Mouse (Mus musculus): ENCODE data around the gene Trim61. TPM values are rescaled to one million over a fixed set of nuclear protein-coding genes. Genes with fewer than 3 reads are reported as not detected.

The Trim61 gene
- not detected in 2 replicates for polyA plus RNA-seq (2012)

DNA sequence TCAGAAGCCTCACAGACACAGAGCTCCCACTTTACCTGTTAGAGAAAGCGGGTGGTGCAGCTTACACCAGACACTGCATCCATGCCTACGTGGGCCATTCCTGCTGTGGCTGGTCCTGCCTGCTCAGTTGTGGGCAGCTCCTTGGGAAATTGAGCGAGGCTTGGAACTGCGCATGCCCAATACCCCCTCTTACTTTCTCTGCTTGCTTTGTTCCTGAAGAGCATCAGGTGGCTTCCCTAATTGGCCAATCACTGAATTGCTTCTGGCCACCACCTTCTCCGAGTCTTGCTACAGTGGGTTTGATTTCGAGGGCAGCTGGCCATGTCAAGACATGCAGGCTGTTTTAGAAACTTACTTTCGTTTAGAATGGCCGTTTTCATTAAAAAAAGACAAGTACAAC is at the start of gene Trim61, which contains the start of gene Trim60:
TSS of gene Trim61 (minus strand) at position 101 of the 400 bp plus-strand sequence.
TSS of gene Trim60 (minus strand) at position 162 of the 400 bp plus-strand sequence.

DNA sequence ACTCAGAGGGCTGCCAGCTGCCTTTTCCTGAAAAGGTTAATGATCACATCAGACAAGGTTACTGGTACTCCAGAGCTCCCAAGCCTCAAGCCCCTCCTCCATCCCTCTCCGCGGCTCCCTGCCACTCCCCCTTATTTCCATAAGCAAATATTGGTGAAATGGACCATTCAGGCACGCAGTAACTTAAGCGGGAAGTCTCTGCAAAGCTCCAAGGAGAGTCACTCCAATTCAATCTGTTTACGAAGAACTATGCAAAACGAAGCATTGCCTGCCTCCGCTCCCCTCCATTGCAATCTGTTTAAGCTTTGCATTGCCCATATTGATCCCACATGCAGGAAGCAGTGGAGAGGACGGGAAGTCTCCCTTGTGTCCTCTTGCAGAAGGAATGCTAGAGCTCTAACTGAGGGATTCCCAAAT is 18.8 kb upstream of the Trim61 start, which contains the start of gene Apela:
TSS of gene Apela (minus strand) at position 220 of the 417 bp plus-strand sequence.

DNA sequence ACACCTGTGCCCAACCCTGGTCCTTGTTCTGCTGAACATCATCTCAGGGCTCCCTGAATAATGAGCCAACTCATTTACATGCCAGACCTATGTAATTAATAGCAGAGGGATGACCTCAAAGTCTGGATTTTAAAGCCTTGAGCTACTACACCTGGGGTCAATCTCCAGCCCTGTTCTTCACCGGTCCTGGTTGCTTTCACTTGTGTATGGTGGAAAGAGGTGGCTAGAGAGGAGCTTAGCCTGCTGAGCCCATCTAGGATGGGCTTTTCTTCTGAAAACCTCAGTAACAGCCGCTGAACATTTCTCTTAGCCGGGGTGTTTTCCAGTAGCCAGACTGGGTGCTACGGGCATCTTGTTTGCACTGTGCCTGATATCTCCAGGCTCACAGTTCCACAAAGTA is 30.6 kb downstream of the Trim61 start, which contains the start of gene Trim75:
TSS of gene Trim75 (minus strand) at position 101 of the 400 bp plus-strand sequence.

Other genes starting within 250 kb of the Trim61 start
- gene Klhl2, start 168.5 kb downstream of the Trim61 start, polyA plus RNA-seq (2012), result 5.9 and 6.1 TPM in 2 replicates
- 55.1 and 65.0 TPM in 2 replicates for gene Tmem192, start 71.3 kb downstream of the Trim61 start, polyA plus RNA-seq (2012)
- gene Trim75, start 30.7 kb downstream of the Trim61 start, polyA plus RNA-seq (2012), result not detected in 2 replicates
- not detected in 2 replicates for gene Trim60, start 61 bp upstream of the Trim61 start, polyA plus RNA-seq (2012)
- not detected in 2 replicates for gene Apela, start 18.8 kb upstream of the Trim61 start, polyA plus RNA-seq (2012)
- gene Gm10663, start 56.5 kb upstream of the Trim61 start, polyA plus RNA-seq (2012), result not detected in 2 replicates
- not detected in 2 replicates for gene BC030870, start 111.0 kb upstream of the Trim61 start, polyA plus RNA-seq (2012)